Mouse (Mus musculus) E14TG2a.4 (cell line): ENCODE data around the gene Drosha.

Source experiments
- CTCF ChIP-seq: conservative IDR thresholded peaks from 2 replicates; pipeline ENCODE4 v1.5.1; 2014; ENCODE audit warnings: low read length
- POU5F1 ChIP-seq: IDR thresholded peaks from 2 replicates; pipeline ENCODE4 v1.6.1; 2014; ENCODE audit warnings: low read length, borderline replicate concordance

GRCm38 (mm10) chr15:12909171-12909570, 84.6 kb downstream of the Drosha start:
- no peak for TF ChIP-seq CTCF
- no peak for TF ChIP-seq POU5F1
